Mouse (Mus musculus): Measurements from ENCODE around the gene Clca3a2. TPM values are rescaled to one million over a fixed set of nuclear protein-coding genes. Genes with fewer than 3 reads are reported as not detected.
"Not testable (repeated sequence)": the region's sequence is repeated elsewhere in the genome, so short reads cannot be mapped to it uniquely, and the experiment has no call there.

Gene Clca3a2
- polyA plus RNA-seq, 1 experiment: not detected

- Histone ChIP-seq H3K27me3 (ENCODE audit: control insufficient read depth) (no peaks in the 10 kb centered on the region), H3K9me3 (ENCODE audit: control insufficient read depth, low read length) (no peaks in the 10 kb centered on the region), H3K4me1 (ENCODE audit: control insufficient read depth) (no peaks in the 10 kb centered on the region), H3K4me3 (replicated peaks) (no peak overlapping the region), H3K36me3 (ENCODE audit: control insufficient read depth) (no peaks in the 10 kb centered on the region)
- TF ChIP-seq TAL1 (IDR thresholded peaks at IDR 0.05; ENCODE audit: low read length) (no peak), GATA1 (IDR thresholded peaks at IDR 0.05; ENCODE audit: low read length) (no peak)
These were observed 17.4 kb downstream of the Clca3a2 start for GRCm38 (mm10) chr3:144801861-144802260.

- H3K4me3 ChIP-seq (replicated peaks): peak overlapping the region; percentile 5
- H3K36me3 ChIP-seq (ENCODE audit: control insufficient read depth): no peaks in the 10 kb centered on the region
- no peaks in the 10 kb centered on the region for H3K9me3 ChIP-seq (ENCODE audit: control insufficient read depth, low read length)
- H3K27me3 ChIP-seq (ENCODE audit: control insufficient read depth): no peaks in the 10 kb centered on the region
- no peaks in the 10 kb centered on the region for H3K4me1 ChIP-seq (ENCODE audit: control insufficient read depth)
- TF ChIP-seq TAL1 (IDR thresholded peaks at IDR 0.05; ENCODE audit: low read length) (no peak), GATA1 (IDR thresholded peaks at IDR 0.05; ENCODE audit: low read length) (no peak)
These were observed 33.8 kb downstream of the Clca3a2 start for GRCm38 (mm10) chr3:144785181-144786148.

- no peaks in the 10 kb centered on the region for H3K27me3 ChIP-seq (ENCODE audit: control insufficient read depth)
- TF ChIP-seq GATA1 (IDR thresholded peaks at IDR 0.05; ENCODE audit: low read length): no peak
- TF ChIP-seq TAL1 (IDR thresholded peaks at IDR 0.05; ENCODE audit: low read length): no peak
- no peaks in the 10 kb centered on the region for H3K9me3 ChIP-seq (ENCODE audit: control insufficient read depth, low read length)
- H3K4me3 ChIP-seq (replicated peaks): no peak overlapping the region
- H3K36me3 ChIP-seq (ENCODE audit: control insufficient read depth): no peaks in the 10 kb centered on the region
- peaks cover 6% of the 10 kb centered on the region for H3K4me1 ChIP-seq (ENCODE audit: control insufficient read depth)
These were observed 54.1 kb downstream of the Clca3a2 start for GRCm38 (mm10) chr3:144765161-144765560.

- H3K9me3 ChIP-seq (ENCODE audit: control insufficient read depth, low read length): no peaks in the 10 kb centered on the region
- peaks cover 6% of the 10 kb centered on the region for H3K4me1 ChIP-seq (ENCODE audit: control insufficient read depth)
- H3K4me3 ChIP-seq (replicated peaks): no peak overlapping the region
- TF ChIP-seq TAL1 (IDR thresholded peaks at IDR 0.05; ENCODE audit: low read length) (no peak), GATA1 (IDR thresholded peaks at IDR 0.05; ENCODE audit: low read length) (no peak)
- no peaks in the 10 kb centered on the region for H3K36me3 ChIP-seq (ENCODE audit: control insufficient read depth)
- no peaks in the 10 kb centered on the region for H3K27me3 ChIP-seq (ENCODE audit: control insufficient read depth)
These were observed 57.8 kb downstream of the Clca3a2 start for GRCm38 (mm10) chr3:144761454-144761853.

- no peaks in the 10 kb centered on the region for H3K9me3 ChIP-seq (ENCODE audit: control insufficient read depth, low read length)
- no peaks in the 10 kb centered on the region for H3K36me3 ChIP-seq (ENCODE audit: control insufficient read depth)
- TF ChIP-seq GATA1 (IDR thresholded peaks at IDR 0.05; ENCODE audit: low read length): no peak
- no peak for TF ChIP-seq TAL1 (IDR thresholded peaks at IDR 0.05; ENCODE audit: low read length)
- no peaks in the 10 kb centered on the region for H3K27me3 ChIP-seq (ENCODE audit: control insufficient read depth)
- no peak within 1 kb of the TSS for H3K4me3 ChIP-seq (replicated peaks)
- H3K4me1 ChIP-seq (ENCODE audit: control insufficient read depth): peaks cover 6% of the 10 kb centered on the region
These were observed 58.5 kb downstream of the Clca3a2 start, which contains the start of gene Clca3a1 for GRCm38 (mm10) chr3:144760592-144761309. Gene Clca3a1, minus strand, starts transcription at chr3:144760977.

GRCm38 (mm10) chr3:144759719-144760118, 59.6 kb downstream of the Clca3a2 start:
- Histone ChIP-seq H3K9me3 (ENCODE audit: control insufficient read depth, low read length) (no peaks in the 10 kb centered on the region), H3K4me3 (replicated peaks) (no peak overlapping the region), H3K4me1 (ENCODE audit: control insufficient read depth) (peaks cover 6% of the 10 kb centered on the region), H3K36me3 (ENCODE audit: control insufficient read depth) (no peaks in the 10 kb centered on the region), H3K27me3 (ENCODE audit: control insufficient read depth) (no peaks in the 10 kb centered on the region)
- TF ChIP-seq GATA1 (IDR thresholded peaks at IDR 0.05; ENCODE audit: low read length) (no peak), TAL1 (IDR thresholded peaks at IDR 0.05; ENCODE audit: low read length) (no peak)

- not testable (repeated sequence) for H3K36me3 ChIP-seq (ENCODE audit: control insufficient read depth); H3K4me3 ChIP-seq (replicated peaks); H3K4me1 ChIP-seq (ENCODE audit: control insufficient read depth); H3K27me3 ChIP-seq (ENCODE audit: control insufficient read depth); H3K9me3 ChIP-seq (ENCODE audit: control insufficient read depth, low read length)
These were observed 63.2 kb downstream of the Clca3a2 start for GRCm38 (mm10) chr3:144756103-144756502.

GRCm38 (mm10) chr3:144753120-144753519, 66.2 kb downstream of the Clca3a2 start:
- H3K9me3 ChIP-seq (ENCODE audit: control insufficient read depth, low read length): no peaks in the 10 kb centered on the region
- no peak overlapping the region for H3K4me3 ChIP-seq (replicated peaks)
- no peaks in the 10 kb centered on the region for H3K4me1 ChIP-seq (ENCODE audit: control insufficient read depth)
- TF ChIP-seq GATA1 (IDR thresholded peaks at IDR 0.05; ENCODE audit: low read length) (no peak), TAL1 (IDR thresholded peaks at IDR 0.05; ENCODE audit: low read length) (no peak)
- H3K27me3 ChIP-seq (ENCODE audit: control insufficient read depth): no peaks in the 10 kb centered on the region
- no peaks in the 10 kb centered on the region for H3K36me3 ChIP-seq (ENCODE audit: control insufficient read depth)

- not testable (repeated sequence) for H3K4me1 ChIP-seq (ENCODE audit: control insufficient read depth); H3K4me3 ChIP-seq (replicated peaks); H3K27me3 ChIP-seq (ENCODE audit: control insufficient read depth); H3K9me3 ChIP-seq (ENCODE audit: control insufficient read depth, low read length); H3K36me3 ChIP-seq (ENCODE audit: control insufficient read depth)
These were observed 70.0 kb downstream of the Clca3a2 start for GRCm38 (mm10) chr3:144749062-144749963.

GRCm38 (mm10) chr3:144747706-144748105, 71.6 kb downstream of the Clca3a2 start:
- not testable (repeated sequence) for H3K4me1 ChIP-seq (ENCODE audit: control insufficient read depth); H3K4me3 ChIP-seq (replicated peaks); H3K27me3 ChIP-seq (ENCODE audit: control insufficient read depth); H3K9me3 ChIP-seq (ENCODE audit: control insufficient read depth, low read length); H3K36me3 ChIP-seq (ENCODE audit: control insufficient read depth)
